Mouse (Mus musculus) forelimb bud, embryonic 11.5 days (tissue): ENCODE measurements at regions not wholly inside any gene's neighbourhood (a gene's known extent, or its start where the extent isn't known, plus 50 kb on each side); places are given as distances from the start of the nearest gene placed in this dataset.

Source experiments
- DNase-seq: peaks from one replicate; pipeline ENCODE4 v3.0.0-alpha.2; 2012; ENCODE audit warnings: low read depth, low spot score

DNA sequence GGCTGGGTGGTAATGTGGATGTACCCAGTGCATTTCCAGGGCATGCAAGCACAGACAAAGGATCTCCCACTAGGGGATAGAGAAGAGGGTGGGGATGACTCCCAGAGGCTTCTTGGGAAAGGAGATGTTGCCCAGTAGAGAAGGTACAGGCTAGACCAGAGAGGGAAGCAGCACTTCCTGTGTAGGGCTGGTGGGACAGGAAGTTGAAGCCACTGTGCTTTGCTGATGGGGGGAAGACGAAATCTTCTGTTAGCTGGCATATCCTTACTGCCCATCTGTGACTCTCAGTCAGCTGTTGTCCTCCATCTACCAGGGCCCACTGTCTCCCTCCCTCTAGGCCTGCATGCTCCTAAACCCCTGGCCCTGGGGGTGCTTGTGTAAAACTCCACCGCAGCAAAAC lies 180.2 kb downstream of the Wdr11 start:
- no peak for DNase-seq

DNA sequence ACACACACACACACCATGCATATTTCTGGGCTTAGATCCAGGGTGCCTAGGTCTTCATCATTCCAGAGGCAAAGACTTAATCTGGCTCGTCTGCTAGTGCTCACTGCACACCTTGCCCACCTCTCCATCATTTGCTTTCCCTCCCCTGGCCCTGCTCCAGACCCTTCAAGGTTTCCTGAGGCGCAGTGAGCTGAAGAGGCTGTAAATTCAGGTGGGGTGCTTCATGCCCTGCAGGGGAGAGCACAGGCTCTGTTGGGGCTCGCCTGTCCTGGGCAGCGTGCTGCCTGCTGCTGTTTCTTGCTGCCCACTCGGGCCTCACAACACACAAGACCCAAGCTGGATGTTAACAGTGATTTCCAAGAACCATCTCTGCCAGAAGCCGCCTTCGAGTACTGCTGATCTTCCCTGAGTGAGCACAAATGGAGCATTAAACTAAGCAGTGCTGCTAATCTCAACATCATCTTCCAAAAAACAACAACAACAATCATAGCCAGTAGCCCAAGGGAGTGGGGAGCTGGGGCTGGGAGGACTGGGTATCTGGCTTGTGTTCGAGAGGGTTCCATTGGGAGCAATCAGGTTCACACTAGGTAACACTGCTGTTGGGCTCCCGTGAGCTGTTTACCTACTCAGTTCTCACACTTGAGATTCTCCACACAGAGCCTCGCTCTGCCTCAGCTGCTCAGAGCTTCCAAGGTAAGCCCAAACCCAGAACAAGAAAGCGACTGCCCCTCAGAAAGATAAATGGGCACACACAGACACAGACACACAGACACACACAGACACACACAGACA lies 181.1 kb downstream of the Wdr11 start:
- DNase-seq, result no peak

DNA sequence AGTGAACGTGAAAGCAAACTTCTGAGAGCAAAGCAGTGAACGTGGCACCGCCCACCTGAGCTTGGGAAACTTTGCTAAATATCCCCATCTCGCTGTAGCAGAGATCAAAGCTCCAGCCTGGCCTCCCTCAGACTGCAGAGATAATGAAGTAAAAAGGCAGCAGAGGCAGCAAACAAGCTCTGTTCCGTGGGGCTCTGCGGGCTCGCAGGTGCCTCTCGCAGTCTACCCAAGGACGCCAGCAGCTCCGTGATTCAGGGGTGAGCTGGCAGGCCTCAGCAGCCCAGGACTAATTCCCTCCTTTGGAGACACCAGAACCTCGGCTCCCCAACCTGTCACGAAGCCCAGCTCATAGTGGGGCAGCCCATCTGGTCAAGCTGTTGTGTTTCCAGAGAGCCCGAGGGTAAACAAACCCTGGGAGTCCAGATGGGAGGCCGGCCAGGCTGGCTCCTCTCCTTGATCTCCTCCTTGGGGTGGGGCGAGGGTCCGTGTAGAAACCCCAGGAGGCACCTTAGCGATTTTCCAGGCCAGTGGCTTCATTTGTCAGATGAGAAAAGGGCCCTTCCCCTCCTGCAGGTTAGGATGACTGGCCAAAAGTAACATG lies 182.7 kb downstream of the Wdr11 start:
- peak; percentile 27 for DNase-seq

- DNase-seq, result peak; percentile 26
Observed at GRCm38 (mm10) chr7:129775189-129775588, 183.5 kb downstream of the Wdr11 start.

DNA sequence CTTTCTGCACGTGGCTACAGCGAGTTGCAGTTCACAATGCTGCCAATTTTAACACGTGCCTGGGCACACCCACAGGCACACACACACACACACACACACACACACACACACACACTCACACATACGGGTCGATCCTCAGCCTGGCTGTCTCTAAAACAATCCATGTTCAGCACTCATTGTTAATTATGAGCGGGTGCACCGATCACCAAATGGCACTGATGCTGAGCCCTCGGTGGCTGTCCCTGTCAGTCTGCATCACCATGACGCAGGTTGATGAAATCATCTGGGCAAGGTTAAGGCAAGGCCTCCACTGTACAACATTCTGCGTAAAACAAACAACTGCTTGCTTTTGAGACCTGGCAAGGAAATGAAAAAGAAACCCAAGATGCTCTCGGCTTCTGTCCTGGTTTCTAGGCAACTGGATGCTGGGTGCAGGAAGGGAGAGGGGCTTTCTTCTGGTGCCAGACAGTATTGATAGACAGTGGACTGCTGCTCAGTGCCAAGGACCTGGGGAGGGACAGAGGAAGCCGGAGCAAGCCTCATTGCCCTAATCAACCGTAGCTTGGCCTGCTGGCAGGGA lies 187.3 kb downstream of the Wdr11 start:
- DNase-seq, result no peak

GRCm38 (mm10) chr7:129779939-129780338 lies 188.3 kb downstream of the Wdr11 start:
- DNase-seq, result no peak

DNA sequence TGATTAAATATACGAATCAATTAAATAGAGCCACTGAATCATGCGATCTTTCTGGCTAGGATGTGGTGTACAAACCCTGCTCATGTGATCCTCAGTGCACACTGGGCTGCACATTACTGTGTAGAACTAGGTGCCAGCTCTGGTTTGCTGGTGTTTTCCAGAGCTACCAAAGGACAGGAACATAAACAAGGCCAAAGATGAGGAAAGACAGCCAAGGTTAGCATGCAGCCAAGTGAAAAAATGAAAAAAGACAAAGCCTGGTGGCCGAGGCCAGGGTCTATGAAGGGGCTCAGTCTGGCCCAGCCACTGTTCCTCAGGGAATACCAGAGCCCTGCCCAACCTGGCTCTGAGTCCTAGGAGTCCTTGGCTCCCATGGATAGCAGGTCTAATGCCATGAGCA lies 190.1 kb downstream of the Wdr11 start:
- DNase-seq, result no peak

GRCm38 (mm10) chr7:129784966-129785365 lies 193.3 kb downstream of the Wdr11 start:
- no peak for DNase-seq

DNA sequence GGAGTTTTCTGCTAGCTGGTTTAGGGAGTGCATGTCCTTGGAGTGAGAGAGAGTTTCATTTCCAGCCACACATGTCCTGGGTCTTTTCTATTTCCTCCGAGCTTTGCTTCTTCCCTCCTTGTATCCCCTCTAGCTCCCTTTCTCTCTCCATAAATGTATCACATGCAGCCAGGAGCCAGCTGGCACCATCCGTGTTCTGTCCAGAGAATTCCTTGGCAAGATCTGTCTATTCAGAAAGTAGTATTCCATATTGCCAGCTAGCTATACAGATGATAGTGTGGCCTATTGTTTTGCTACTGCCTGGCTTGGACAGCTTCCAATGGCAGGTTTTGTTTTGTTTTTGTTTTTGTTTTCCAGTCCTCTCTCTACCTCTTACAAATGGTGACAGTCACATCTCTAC lies 195.3 kb downstream of the Wdr11 start:
- DNase-seq, result no peak

GRCm38 (mm10) chr7:129787736-129788135 lies 196.1 kb downstream of the Wdr11 start:
- DNase-seq, result no peak

GRCm38 (mm10) chr7:129789461-129789860 lies 197.8 kb downstream of the Wdr11 start:
- peak; percentile 66 for DNase-seq

DNA sequence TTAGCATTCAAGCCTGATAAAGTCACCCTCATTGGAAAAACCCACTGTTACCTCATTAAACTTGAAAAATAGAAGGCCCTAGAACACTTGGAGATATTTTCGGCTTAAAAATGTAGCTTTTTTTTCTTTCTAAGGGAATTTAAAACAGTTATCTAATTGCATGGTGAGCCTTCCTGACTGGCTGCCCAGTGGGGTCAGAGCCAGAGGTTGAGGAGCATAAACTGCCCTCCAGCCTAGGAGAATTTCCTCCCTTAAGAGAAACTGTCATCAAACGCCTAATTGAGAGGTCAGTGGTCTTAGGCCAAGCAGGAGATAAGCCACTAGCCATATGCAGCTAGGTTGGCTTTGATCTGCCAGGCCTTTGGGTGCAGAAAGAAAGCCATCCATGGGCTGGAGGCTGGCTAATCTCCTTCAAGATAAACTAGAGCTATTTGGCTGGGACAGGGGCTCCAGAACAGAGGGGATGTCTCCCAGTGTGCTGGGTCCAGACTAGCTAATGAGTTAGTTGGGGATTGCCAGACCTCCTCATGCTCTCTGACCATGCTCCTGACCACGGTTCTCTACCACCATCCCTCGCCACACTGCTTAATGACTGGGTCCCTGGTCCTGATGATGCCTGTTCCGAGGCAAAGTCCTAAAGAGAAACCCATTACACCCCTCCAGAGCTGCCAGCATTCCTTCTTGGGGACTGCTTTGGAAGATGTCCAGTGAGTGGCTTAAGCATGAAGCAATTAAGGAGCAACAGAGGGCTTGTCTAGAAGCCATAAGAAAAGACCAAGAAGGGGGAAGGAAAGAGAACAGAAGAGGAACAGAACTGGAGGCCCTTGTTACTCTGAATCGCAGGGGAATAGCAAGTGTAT lies 199.2 kb downstream of the Wdr11 start:
- no peak for DNase-seq

GRCm38 (mm10) chr7:129791450-129791820 lies 199.8 kb downstream of the Wdr11 start:
- no peak for DNase-seq

- no peak for DNase-seq
Observed at GRCm38 (mm10) chr7:129793733-129794132, 202.1 kb downstream of the Wdr11 start.

DNA sequence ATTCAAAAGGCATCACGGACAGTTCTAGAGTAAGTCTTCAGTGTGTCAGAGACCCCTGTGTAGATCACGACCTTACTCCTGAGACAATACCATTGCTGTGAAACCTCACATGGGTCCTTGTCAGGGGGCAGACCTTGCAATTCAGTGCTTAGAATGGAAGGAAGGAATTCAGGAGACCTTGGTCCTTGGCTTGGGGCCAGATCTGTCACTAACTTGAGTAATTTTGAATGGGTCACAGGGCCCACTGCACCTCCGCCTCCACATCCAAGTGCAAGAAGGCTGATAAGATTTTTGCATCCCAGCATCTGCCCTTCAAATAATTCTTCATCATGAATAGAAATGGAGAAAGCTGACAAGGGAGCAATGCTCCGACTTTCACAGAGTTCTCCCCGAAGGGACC lies 202.6 kb downstream of the Wdr11 start:
- no peak for DNase-seq

DNA sequence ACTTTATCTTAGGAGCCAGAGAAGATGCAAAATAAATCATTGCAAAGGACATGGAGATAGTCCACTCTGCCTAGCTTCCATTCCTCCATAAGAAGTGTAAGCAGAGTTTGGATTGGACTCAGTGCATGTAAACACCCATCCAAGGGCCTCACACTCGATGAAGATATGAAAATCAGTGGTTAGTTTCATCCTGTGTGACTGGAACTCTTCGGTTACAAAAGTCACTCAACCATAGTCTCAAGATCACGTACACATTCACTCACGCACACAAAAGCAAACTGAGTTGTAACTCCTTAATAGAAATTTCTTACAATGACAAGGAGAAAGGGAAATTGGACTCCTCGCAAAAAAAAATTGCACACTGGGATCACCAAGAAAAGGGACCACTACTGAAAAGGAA lies 206.9 kb downstream of the Wdr11 start:
- no peak for DNase-seq

GRCm38 (mm10) chr7:129800461-129800867 lies 208.8 kb downstream of the Wdr11 start:
- no peak for DNase-seq

DNA sequence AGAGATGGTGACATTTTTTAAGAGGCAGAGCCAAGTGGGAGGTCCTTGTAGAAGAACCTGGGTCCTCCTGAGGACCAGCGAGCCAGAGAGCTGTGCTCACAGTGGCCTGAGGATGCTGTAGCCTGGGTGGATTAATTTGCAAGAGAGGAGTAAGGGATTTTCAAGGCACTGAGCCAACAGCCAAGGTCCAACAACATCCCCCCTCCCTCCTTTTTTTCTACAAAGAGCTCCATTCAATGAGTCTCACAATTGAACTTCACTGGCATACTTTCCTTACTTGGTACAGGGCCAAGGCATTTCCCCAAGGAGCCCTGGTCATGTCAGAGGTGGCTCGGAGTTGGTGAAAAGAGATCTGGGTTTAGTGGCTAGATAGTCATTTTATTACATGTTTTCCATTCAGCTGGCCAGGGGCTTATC lies 209.8 kb downstream of the Wdr11 start:
- no peak for DNase-seq

- no peak for DNase-seq
Observed at GRCm38 (mm10) chr7:129802168-129802567, 210.5 kb downstream of the Wdr11 start.

DNA sequence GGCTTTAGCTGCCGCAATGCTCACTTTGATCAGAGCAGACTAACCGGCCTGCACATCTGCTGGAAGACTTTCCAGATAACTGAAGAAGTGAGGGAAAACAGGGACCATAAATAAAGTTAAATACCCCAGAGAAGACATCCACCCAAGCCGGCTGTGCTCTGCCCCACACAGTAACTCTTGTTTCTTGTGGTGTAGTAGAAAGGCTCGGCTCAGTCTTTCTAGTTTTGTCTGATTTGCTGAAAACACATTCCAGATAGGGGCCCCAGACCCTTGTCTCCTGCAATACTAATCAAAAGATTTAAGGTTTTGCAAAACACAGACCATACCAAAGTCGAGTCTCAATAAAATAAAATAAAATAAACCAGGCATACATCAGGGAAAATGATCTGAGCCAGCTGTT lies 213.7 kb downstream of the Wdr11 start:
- no peak for DNase-seq

GRCm38 (mm10) chr7:129810141-129810540 lies 218.5 kb downstream of the Wdr11 start:
- DNase-seq, result peak; percentile 40

- DNase-seq, result no peak
Observed at GRCm38 (mm10) chr7:129810565-129810964, 218.9 kb downstream of the Wdr11 start.
